Mouse (Mus musculus) thymus, adult 2 months (tissue): Measurements from ENCODE around the gene Skint8.

ENCODE experiments used
- CTCF ChIP-seq: fragments of 200-500 bp; IDR thresholded peaks from 2 replicates; pipeline ENCODE4 v1.5.1; 2012; ENCODE audit warnings: mild to moderate bottlenecking, control low read depth, low read length, moderate library complexity, borderline replicate concordance; ENCODE audit not compliant: control insufficient read depth, poor library complexity, insufficient read depth; ENCODE audit errors: extremely low read depth
- POLR2A ChIP-seq: fragments of 200-500 bp; IDR thresholded peaks from 2 replicates; pipeline ENCODE4 v1.6.1; 2012; ENCODE audit warnings: mild to moderate bottlenecking, low read length, control low read depth, moderate library complexity; ENCODE audit not compliant: control insufficient read depth, poor library complexity, insufficient read depth; ENCODE audit errors: extremely low read depth

DNA sequence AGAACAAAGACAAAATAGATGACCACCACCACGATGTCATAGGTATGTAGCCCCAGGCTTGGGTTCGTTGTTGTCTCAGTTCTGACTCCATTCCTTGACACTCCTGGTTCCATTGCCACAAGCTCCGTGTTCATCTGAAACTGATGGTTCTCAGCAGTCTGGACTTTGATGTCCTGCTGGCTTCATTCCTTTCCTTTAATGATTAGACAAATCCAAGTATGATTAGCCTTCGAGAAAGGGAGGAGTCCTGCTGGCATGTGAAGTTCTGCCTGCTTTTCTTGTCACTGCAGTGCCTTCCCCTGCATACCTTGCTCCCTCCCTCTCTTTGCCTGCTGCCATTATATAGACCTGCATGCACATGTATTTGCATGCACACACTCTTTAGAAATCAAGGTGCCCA lies 20.6 kb upstream of the Skint8 start:
- TF ChIP-seq POLR2A (no peak), CTCF (no peak)
